Mouse (Mus musculus) retina, postnatal 7 days (tissue): ENCODE measurements around the gene Htr3b.
"Not testable (repeated sequence)": the region's sequence is repeated elsewhere in the genome, so short reads cannot be mapped to it uniquely, and the experiment has no call there.

Experiments used
- DNase-seq: peaks from one replicate; pipeline ENCODE4 v3.0.0-alpha.2; 2012; ENCODE audit warnings: low read depth, low spot score

The Htr3b gene

DNA sequence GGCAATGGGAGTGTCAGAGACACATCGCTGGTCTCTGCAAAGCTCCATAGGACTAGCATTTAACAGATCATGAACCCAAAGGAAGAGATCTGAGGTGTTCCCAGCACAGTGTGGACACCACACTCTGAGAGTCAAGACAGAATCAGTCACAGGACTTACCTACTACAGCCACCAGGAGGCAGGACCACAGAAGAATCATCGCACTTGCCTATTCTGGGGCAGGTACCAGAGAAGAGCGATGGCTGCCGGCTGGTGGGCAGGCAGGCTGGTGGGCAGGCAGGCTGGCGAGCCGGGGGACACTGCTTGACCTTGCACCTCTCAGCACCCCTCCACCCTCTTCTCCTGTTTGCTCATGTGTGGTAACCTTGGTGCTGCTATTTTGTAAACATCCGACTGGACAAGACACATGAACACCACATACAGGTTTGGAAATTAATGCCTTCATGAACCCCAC, at the start of gene Htr3b:
Gene Htr3b (minus strand): TSS at position 404 of the 454 bp plus-strand sequence.
- DNase-seq: no peak

DNA sequence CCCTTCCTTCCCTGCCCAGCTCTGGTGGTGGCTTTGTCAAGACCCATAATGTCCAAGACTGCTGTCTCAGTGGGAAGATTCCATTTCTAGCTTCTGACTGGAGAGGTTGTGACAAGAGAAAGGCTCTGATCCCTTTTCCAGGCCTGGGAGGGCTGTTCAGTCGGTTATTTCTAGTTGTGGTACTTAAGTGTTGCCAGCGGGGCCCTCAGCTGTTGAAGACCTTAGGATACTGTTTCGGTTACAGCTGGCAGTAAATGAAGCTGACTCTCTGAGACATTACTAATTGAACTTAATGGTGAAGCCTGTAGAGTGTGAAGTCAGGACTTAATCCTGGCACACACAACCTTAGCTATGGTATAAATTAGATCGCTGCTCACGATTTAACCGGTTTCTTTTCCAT, 34.5 kb upstream of the Htr3b start:
- DNase-seq: no peak

DNA sequence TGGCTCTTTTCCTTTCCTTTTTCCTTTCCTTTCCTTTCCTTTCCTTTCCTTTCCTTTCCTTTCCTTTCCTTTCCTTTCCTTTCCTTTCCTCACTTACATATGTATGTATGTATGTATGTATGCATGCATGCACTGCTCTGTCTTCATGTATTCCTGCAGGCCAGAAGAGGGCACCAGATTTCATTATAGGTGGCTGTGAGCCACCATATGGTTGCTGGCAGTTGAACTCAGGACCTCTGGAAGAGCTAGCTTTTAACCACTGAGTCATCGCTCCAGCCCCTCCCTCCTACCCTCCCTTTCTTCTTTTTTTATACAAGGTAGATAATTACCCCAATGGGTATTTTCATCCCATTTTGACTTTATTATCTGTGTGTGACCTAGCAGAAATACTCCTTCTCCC, 30.9 kb upstream of the Htr3b start:
- no peak for DNase-seq

DNA sequence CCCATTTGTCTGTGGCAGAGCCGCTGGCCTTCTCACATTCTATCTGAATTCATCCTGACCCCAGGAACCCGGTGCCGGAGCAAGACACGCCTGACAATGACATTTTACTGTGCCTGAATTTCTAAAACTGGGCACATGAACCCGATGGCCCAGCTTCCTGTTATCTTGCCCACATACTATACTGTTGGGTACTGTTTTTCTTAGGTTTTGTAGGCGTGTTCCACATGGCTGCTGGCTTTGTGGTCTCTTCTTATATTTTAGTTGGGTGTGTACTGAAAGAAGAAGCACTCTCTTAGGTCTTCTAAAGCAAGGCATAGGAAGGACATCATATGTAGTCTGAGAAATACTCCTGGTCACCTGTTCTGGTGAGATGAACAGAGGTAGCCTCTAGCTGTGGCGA, 30.0 kb upstream of the Htr3b start:
- no peak for DNase-seq

DNA sequence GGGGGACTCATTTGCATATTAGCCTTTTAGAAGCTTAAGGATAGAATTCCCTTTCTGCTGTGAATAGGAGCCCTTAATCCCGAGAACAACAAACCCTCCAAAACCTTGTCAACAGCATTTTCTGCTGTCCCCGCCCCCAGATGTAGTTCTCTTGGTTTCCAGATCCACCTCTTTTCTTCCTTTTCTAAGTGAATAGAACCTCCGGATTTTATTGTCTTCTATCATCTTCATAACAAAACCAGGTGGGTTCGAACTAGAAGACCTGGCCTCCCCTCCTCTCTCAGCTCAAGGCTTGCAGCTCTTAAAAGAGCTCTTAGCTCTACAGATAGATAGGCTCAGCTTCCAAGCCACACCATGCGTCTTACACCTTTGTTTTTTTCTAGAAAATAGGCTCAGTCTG, 26.9 kb upstream of the Htr3b start:
- DNase-seq: no peak

DNA sequence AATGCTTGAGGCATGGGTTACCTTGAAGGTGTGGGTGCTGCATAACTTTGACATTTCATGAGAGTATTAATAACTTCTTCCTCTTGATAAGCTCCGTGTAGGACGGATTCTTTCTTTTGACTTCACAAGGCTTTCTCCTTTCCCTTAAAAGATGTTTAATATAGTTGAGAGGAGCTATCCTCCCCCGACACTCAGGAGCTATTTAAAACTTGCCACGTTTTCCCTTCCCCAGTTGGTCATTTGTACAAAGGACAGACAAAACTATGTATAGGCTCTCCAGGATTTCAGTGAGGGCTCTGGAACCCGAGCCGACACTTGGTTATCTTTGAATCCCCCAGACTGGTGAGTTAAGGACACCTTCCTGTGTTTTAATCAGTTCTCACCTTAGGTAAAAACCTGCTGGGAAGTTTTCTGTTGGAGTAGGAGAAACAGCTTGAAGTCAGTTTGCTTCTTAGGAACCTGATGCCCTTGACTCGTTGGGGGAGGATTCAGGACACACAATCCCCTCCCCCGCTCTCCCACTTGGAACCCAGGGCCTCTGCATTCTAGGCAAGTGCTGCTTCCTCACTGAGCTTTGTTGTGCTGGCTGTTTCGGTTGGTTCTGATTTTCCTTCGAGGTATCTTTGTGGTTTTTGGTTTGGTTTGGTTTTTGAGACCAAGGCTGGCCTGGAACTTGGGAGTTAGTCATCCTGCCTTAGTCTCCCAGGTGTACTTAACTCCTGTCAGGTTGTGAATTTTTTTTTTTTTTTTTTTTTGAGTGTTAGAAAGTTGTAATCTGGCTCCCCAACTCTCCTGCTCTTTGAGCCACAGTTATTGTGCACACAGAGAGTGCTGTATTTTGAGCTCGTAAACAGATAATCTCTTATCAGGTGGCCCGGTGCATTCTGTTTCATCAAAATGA, 22.7 kb upstream of the Htr3b start:
- no peak for DNase-seq

DNA sequence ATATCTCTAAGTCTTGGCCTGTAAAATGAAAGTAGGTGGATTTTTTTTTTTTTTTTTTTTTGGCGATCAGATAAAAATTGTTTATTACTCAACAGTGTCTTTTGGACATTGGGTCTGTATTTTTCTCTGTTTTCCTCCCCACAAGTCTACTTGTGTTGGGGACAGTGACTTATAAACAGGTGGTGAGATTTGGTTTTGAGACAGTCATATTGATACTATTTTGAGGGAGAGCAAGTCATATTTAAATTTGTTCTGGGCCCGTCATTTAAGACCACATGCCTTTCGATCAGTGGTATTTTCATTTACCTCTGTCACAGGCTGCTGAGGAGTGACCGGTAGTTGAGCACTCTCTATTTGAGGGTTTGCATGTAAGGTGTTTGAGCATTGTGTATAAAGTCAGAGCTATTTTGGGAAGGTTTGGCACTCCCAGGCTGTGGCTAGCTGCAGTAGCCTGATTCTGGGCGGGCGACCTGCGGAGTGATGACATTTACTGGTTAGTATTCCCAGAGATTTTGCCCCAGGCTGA, 21.9 kb upstream of the Htr3b start:
- DNase-seq: no peak

DNA sequence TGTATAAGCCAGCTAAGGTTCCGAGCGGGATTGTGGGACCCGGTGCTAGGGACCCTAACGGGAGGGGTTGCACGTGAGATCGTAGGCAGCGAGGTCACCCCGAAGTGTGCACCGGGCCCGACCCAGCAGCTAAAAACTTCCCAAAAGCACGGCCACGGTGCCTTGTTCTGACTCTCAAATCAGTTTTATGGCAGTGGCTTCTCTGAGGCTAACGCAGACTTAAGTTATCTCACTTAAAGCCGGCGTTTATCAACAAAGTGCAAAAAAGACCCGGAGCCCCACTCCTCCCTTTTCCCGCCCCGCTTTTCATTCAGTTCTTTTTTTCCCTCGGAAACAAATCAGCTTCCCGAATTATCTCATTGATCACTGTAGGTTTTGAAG, 20.9 kb upstream of the Htr3b start:
- no peak for DNase-seq

DNA sequence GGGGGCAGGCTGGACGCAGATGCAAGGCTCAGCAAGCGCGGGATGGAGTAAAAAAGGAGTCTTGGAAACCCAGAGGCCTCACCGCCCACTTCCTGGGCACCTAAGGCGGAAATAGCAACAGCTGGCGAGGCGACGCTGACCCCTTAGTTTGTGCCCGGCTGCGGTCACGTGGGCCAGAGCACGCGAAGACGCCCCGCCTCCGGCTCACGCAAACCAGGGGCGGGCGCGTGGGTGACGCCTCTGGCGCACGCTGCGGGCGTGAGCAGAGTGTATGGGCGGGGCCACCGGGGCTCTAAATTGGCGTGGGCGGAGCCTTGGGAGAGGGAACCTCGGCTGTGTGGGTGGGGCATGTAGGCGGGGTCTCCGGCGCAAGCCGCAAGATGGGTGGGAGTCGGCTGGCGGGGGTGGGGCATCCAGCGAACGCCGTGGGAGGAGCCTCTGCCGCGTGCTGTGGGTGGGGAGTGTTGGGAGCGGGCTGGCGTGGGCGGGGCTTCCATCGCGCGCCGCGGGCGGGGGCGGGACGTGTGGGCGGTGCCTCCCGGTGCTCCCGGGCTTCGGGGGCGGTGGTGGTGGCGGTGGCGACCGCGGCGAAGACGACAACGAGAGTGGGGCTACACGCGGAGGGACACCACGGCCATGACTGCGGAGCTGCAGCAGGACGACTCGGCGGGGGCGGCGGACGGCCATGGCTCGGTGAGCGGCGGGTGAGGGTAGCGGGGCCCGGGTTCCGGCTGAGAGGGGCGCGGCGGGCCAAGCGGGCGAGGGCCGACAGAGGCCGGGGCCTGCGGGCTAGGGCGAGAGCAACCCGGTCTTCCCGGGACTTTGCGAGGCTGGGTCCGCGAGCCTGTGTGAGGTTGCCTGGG, 20.3 kb upstream of the Htr3b start, which contains the start of gene Usp28:
Gene Usp28 (plus strand): TSS at position 531 of the 863 bp plus-strand sequence.
- DNase-seq: peak; percentile 98

DNA sequence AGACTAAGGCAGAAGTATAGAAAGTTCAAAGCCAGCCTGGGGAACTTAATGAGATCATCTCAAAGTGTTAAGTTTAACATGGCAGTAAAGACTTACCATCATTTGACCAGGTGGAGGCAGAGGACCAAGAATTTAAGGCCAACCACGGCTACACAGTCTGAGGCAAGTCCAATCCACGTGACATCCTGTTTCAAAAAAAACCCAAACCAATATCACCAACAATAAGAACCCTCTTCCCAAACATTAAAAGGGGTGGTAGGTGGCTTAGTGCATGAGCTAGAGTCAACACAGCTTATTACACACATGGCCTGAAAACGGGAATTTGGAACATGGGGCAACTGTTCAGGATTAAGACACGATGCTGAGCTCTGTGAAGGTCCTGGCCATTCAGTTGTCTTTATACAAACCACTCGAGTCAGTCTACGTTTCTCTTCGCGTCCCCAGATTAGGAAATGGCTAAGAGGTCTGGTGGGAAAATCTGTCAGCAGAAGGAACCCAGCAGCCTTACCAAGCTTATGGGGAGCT, 19.6 kb upstream of the Htr3b start:
- DNase-seq: no peak

DNA sequence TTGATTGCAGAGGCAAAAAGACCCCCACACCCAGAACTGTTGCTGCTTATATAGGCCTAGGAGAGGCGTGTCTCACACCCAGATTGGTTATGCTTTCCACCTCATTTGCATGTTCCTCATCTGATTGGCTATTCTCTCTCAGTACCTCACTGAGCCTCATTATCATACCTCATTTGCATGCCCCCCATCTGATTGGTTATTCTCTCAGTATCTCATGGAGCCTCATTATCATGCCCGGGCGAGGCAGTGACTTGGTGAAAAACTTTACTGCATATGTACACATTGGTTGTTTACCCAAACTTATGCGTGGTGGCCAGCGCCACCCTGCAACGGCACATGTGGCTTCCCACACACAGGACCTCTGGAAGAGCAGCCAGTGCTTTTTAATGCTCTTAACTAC, 19.0 kb upstream of the Htr3b start:
- DNase-seq: not testable (repeated sequence)

DNA sequence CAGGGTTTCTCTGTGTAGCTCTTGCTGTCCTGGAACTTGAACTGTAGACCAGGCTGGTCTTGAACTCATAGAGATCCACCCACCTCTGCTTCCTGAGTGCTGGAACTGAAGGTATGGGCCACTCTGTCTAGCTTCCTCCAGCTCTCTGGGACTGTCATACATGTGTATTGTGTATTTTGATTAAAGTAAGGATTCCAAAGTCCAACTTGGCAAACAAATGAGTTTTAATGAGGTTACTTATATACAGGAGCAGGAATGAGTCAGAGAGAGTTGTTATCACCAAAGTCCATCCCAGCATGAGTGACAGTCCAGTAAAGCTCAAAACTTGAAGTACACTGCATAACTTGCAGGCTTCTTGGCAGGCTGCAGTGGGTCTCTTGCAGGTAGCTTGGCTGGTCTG, 17.0 kb upstream of the Htr3b start:
- DNase-seq: no peak

DNA sequence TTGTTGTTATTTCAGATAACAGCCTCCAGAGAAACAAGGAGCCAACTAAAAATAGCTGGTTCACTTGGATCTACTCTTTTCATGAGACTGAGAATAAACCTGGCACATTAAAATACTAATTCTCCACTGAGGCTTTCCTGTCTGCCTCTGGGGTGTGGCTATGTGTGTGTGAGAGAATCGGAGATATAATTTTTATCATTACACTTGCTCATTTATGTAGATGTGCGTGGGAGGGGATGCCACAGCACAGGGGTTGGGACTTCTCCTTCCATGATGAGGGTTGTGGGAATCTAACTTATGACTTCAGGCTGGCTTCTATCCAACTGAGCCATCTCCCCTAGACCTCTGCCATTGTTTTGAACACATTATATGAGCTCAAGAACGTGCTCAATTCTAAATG, 16.0 kb upstream of the Htr3b start:
- no peak for DNase-seq

DNA sequence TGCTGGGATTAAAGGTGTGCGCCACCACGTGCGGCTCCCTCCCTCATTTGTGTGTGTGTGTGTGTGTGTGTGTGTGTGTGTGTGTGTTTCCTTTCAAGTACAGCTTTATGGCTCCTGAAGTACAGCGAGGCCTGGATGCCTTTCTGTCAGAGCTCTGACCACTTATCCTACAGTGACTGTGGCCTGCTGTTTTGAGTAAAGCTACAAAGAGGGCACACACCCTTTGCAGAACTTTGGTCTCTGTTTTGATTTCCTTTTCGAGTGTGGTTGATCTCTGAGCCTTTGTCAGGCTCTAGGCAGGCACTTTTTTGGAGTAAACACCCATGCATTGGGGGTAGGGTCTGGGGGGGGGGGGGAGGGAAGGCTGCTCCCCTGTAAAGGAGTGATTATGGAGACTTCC, 15.6 kb upstream of the Htr3b start:
- no peak for DNase-seq

DNA sequence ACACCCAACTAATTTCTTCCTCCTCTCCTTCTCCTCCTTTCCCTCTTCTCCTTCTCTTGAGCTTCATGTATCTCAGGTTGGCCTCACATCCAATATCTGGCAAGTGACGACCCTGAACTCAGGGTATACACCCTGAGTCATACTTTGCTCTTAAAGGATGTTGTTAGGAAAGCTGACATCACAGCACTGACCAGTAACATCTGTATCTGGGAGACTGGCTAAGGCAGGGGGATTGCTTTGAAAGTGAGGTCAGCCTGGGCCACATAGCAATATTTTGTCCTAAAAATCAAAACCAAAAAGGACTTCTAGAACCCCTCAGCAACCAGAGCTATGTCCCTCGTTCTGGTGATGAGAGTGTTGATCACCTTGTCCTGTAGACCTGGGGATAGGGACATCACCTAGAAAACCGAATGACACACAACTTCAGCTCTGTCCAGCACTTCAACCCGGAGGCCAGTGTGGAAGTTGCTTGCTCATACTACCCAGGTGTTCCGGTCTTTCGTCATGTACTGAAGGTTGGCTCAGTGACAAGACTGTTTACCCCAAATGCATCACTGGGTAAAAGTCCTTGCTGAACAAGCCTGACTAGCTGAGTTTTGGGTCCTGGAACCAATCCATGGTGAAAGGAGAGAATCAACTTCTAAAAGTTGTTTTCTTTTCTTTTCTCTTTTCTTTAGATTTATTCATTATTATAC, 12.0 kb upstream of the Htr3b start:
- no peak for DNase-seq

DNA sequence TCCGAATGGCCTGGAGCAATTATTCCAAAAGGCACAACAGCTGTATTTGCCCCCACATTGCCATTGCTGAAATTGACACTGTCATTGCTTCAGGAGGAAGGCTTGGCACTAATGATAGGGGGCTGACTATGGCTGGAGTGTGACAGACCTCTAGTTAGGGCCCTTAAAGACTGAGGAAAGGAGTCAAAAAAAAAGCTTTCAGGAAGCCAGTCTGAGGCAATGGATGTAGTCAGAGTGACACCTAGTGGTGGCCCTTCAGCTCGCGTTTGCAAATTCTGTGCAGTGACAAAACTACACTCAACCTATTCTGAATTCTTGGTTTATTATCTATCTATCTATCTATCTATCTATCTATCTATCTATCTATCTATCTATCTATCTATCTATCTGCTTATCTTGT, 7.7 kb upstream of the Htr3b start:
- DNase-seq: peak; percentile 49

DNA sequence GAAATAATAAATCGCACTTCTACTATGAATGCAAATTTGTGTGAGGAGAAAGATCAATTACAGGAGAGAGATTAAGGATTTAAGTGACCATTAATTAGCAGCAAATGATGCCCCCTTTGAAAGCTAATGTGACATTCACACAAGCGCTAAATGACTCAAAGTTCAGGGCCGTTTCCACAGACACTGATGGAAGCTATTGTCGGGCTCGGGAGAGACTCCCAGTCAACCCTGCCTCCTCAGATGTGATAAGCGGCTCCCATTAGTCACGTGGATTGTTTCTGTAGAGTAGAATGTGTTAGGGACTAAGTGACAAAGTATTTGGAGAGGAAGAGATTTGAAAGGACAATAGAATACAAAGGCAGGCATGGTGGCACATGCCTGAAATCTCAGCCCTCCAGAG, 2.7 kb downstream of the Htr3b start:
- DNase-seq: no peak

DNA sequence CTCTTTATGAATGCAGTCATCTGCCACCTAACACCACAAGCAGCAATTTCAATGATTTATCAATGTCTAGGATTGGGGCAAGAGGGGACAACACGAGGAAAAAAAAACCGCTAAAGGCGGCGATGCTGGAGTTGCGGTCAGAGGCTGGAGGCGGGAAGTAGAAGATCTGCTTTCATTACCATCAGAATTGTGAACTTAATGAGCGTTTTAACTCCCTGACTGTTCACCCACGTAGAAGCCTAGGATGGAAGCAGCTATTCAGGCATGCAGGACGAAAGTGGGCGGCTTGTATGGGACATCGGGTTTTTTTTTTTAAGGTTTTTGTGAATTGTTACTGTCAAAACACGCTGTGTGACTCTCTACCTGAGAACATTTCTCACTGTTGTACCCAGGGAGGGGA, 3.5 kb downstream of the Htr3b start:
- DNase-seq: no peak

DNA sequence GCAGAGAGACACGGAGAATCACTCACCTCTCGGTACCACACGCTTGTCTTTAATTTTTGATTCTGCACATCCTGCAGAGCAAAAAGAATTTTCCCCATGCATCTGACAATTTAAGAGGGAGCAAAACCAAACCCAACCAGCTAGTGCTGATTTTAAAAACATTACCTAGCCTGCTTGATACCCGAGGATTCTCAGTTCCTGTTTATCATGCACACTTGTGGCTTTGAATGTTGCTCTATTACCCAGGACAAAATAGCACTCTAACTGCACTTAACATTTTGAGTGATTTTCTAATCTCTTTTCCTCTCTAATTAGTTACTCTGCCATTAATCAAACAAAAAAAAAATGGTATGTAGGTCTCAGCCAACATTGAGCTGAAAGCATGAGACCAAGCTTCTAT, 17.2 kb downstream of the Htr3b start:
- no peak for DNase-seq

DNA sequence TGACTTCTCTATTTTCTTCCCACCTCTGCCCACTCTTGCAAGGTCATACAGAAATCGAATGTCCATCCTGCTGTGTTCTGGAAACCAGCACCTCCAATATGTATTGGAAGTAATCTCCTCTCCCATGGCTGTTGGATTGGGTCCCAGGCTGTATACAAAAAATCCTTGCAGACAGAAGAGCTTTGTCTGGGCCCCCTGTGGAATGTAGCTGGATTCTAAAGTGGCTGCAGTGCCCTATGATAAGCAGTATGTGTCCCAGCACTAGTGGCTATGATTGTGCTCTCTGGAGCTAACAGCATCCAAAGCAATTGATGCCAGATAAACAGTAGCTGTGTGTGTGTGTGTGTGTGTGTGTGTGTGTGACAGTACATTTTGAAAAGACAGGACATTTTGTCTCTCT, 22.4 kb downstream of the Htr3b start:
- no peak for DNase-seq

DNA sequence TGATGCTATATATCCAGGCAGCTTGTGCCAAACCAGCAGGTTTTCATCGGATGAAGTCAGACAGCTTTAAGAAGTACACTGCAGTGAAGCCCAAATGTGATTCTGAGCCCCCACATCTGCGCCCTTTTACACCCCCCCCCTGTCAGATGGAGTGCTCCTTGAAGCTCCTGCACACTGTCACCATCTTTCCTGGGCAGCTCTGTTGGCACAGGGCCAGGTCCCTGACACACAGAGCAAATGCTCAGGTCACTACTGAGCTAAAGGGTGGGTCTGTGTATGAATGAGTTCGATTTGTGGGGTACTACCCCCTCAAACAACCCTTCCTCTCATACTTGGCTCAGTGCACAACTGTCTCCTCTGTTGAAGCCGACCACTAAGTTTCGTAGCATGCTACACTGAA, 35.4 kb downstream of the Htr3b start:
- DNase-seq: no peak

DNA sequence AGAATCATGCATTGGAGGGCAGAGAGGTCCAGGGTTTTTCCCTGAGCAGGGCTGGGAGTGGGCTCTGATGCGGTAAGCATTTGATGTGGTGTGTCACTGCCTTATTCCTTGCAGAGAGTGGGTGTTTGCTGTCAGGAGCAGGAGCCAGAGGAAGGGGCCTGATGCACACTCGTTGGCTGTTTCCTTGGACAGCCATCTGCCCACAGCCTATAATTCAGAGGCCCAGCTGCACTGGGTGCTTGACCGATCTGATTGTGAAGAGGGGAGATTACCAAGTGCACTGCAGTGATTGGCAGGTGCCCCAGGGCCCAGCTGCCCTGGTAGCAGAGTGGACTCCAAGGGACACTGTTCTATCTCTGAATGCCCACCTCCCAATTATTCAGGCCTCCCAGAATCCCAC, 36.0 kb downstream of the Htr3b start:
- no peak for DNase-seq
